Mouse (Mus musculus) forebrain, embryonic 11.5 days (tissue): ENCODE data around the gene Gsg1. TPM values are rescaled to one million over a fixed set of nuclear protein-coding genes. Genes with fewer than 3 reads are reported as not detected.

ENCODE experiments used
- polyA plus RNA-seq: library from polyadenylated mRNA; unstranded; fragments of >200 nt; fragmentation: Nextera tagmentation; extraction: Ambion mirVana; gene quantifications from 2 replicates; pipeline ENCODE4 v1.2.1, GENCODE M21; 2014

Gsg1 gene
- polyA plus RNA-seq, 1 experiment from 2014 or later, result 0.99 TPM

Other genes with a start within 250 kb of the Gsg1 start
- 105 and 107 TPM in 2 replicates for gene Ddx47, start 242.7 kb downstream of the Gsg1 start, polyA plus RNA-seq
- gene Gprc5a, start 188.7 kb downstream of the Gsg1 start, polyA plus RNA-seq, result 2.7 and 4.5 TPM in 2 replicates
- not detected in 2 replicates for gene Gprc5d, start 136.1 kb downstream of the Gsg1 start, polyA plus RNA-seq
- 34.2 and 37.7 TPM in 2 replicates for gene Fam234b, start 56.4 kb downstream of the Gsg1 start, polyA plus RNA-seq
- gene Hebp1, start 56.3 kb downstream of the Gsg1 start, polyA plus RNA-seq, result 3.0 and 4.0 TPM in 2 replicates
- gene Pbp2, start 56.1 kb upstream of the Gsg1 start, polyA plus RNA-seq, result not detected in 2 replicates
- gene Emp1, start 108.2 kb upstream of the Gsg1 start, polyA plus RNA-seq, result 2.4 and 3.2 TPM in 2 replicates